Mouse (Mus musculus) myocyte (in vitro differentiated cells): ENCODE data around the gene Aldh3a2. TPM values are rescaled to one million over a fixed set of nuclear protein-coding genes. Genes with fewer than 3 reads are reported as not detected.

ENCODE experiments used
- H3K27me3 ChIP-seq: one replicate; pipeline ENCODE4 v1.6.1; 2011; ENCODE audit not compliant: control insufficient read depth, insufficient read depth, insufficient read length
- H3K36me3 ChIP-seq: one replicate; pipeline ENCODE4 v1.6.1; 2011; ENCODE audit not compliant: control insufficient read depth, insufficient read depth
- H3K4me2 ChIP-seq: one replicate; pipeline ENCODE4 v1.6.1; 2011; ENCODE audit warnings: low read depth, control low read depth
- H3K4me3 ChIP-seq: one replicate; pipeline ENCODE4 v1.5.1; 2011; ENCODE audit warnings: mild to moderate bottlenecking, control low read depth, moderate library complexity
- H3K79me2 ChIP-seq: one replicate; pipeline ENCODE4 v1.6.1; 2011; ENCODE audit not compliant: control insufficient read depth, insufficient read depth
- H3ac ChIP-seq: one replicate; pipeline ENCODE4 v1.6.1; 2011; ENCODE audit not compliant: control insufficient read depth, insufficient read length
- CEBPB ChIP-seq: IDR thresholded peaks from 2 replicates; pipeline ENCODE4 v1.6.1; 2011; ENCODE audit warnings: mild to moderate bottlenecking, moderate library complexity; ENCODE audit not compliant: poor library complexity, insufficient read depth, severe bottlenecking
- E2F4 ChIP-seq: IDR thresholded peaks from one replicate; pipeline ENCODE4 v1.6.1; 2011; ENCODE audit warnings: mild to moderate bottlenecking, control low read depth, moderate library complexity; ENCODE audit not compliant: insufficient read depth
- MAX ChIP-seq: IDR thresholded peaks from one replicate; pipeline ENCODE4 v1.6.1; 2011; ENCODE audit warnings: low read depth, mild to moderate bottlenecking, control low read depth
- MYOD1 ChIP-seq, 3 experiments: IDR thresholded peaks; one replicate each; pipeline ENCODE4 v1.6.1; 2011; ENCODE audit warnings: control low read depth in 2 of 3, low read depth in 2 of 3, mild to moderate bottlenecking in 2 of 3, moderate library complexity in 1 of 3; ENCODE audit not compliant: insufficient read length in 2 of 3, control insufficient read depth in 1 of 3
- MYOG ChIP-seq, 3 experiments: IDR thresholded peaks; one replicate each; pipeline ENCODE4 v1.6.1; 2011; ENCODE audit warnings: control low read depth in 2 of 3, low read depth in 2 of 3, mild to moderate bottlenecking in 2 of 3; ENCODE audit not compliant: insufficient read length in 2 of 3, control insufficient read depth in 1 of 3, insufficient read depth in 1 of 3
- POLR2A ChIP-seq: IDR thresholded peaks from one replicate; pipeline ENCODE4 v1.6.1; 2011; ENCODE audit warnings: low read depth, mild to moderate bottlenecking, control low read depth, moderate library complexity; ENCODE audit not compliant: insufficient read length
- POLR2AphosphoS2 ChIP-seq: IDR thresholded peaks from one replicate; pipeline ENCODE4 v1.6.1; 2011; ENCODE audit warnings: low read depth, control low read depth; ENCODE audit not compliant: insufficient read length
- REST ChIP-seq: IDR thresholded peaks from one replicate; pipeline ENCODE4 v1.6.1; 2011; ENCODE audit warnings: mild to moderate bottlenecking, control low read depth, moderate library complexity; ENCODE audit not compliant: insufficient read depth, insufficient read length
- SRF ChIP-seq: IDR thresholded peaks from one replicate; pipeline ENCODE4 v1.6.1; 2011; ENCODE audit warnings: low read depth; ENCODE audit not compliant: control insufficient read depth, insufficient read length
- TCF12 ChIP-seq: IDR thresholded peaks from one replicate; pipeline ENCODE4 v1.6.1; 2011; ENCODE audit warnings: mild to moderate bottlenecking, control low read depth; ENCODE audit not compliant: poor library complexity, insufficient read depth, severe bottlenecking
- TCF3 ChIP-seq: IDR thresholded peaks from one replicate; pipeline ENCODE4 v1.6.1; 2011; ENCODE audit warnings: low read depth, control low read depth; ENCODE audit not compliant: insufficient read length
- USF1 ChIP-seq: IDR thresholded peaks from one replicate; pipeline ENCODE4 v1.6.1; 2011; ENCODE audit warnings: low read depth, mild to moderate bottlenecking, control low read depth, moderate library complexity
- polyA plus RNA-seq: library from polyadenylated mRNA; unstranded; fragments of >200 nt; fragmentation: generic; extraction: Trizol; gene quantifications from one replicate; pipeline ENCODE4 v1.2.1, GENCODE M21; 2012; ENCODE audit warnings: missing spikeins

Gene Aldh3a2
- polyA plus RNA-seq, 1 experiment: 28.6 TPM

DNA sequence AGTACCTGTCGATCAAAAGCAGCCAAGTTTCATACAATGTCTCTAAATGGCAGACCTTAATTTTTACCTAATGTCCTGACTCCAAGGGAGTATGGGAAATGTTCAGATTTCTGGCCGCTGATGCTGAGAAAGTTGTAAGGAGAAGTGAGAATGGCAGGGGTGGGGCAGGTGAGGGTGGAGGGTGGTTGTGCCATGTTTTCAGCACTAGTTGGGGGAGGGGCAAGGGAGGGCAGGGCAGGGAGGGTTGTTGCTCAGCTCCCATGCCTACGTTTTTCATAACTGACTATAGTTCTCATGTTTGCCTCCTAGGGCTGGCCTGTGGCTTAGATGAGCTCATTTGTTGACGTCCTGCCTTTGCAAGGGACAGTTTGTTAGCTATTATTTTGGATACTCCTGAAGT is 41.8 kb downstream of the Aldh3a2 start:
- Histone ChIP-seq H3K4me2 (no peak overlapping the region), H3K4me3 (no peak overlapping the region), H3K36me3 (no peaks in the 10 kb centered on the region), H3ac (no peak overlapping the region), H3K79me2 (no peaks in the 10 kb centered on the region), H3K27me3 (no peaks in the 10 kb centered on the region)
- no peak for TF ChIP-seq MYOD1 (IDR thresholded peaks at IDR 0.05; ENCODE audit: control insufficient read depth in 1 of 3, insufficient read length in 2 of 3, low read depth in 2 of 3)
- no peak for TF ChIP-seq TCF3
- no peak for TF ChIP-seq POLR2A
- no peak for TF ChIP-seq CEBPB
- TF ChIP-seq USF1: no peak
- no peak for TF ChIP-seq E2F4
- TF ChIP-seq MAX: no peak
- no peak for TF ChIP-seq SRF
- TF ChIP-seq REST: no peak

- no peak overlapping the region for H3ac ChIP-seq
- no peaks in the 10 kb centered on the region for H3K79me2 ChIP-seq
- no peaks in the 10 kb centered on the region for H3K27me3 ChIP-seq
- TF ChIP-seq MYOD1 (IDR thresholded peaks at IDR 0.05; ENCODE audit: control insufficient read depth in 1 of 3, insufficient read length in 2 of 3, low read depth in 2 of 3): no peak
- TF ChIP-seq TCF12: no peak
- no peak for TF ChIP-seq SRF
- TF ChIP-seq POLR2AphosphoS2: no peak
- TF ChIP-seq POLR2A: no peak
- TF ChIP-seq REST: no peak
- no peak for TF ChIP-seq MAX
- no peak for TF ChIP-seq MYOG (IDR thresholded peaks at IDR 0.05; ENCODE audit: control insufficient read depth in 1 of 3, insufficient read depth in 1 of 3, insufficient read length in 2 of 3, low read depth in 2 of 3)
- TF ChIP-seq TCF3: no peak
- no peak for TF ChIP-seq E2F4
- TF ChIP-seq CEBPB: no peak
- TF ChIP-seq USF1: no peak
- H3K4me3 ChIP-seq: no peak overlapping the region
- no peak overlapping the region for H3K4me2 ChIP-seq
- H3K36me3 ChIP-seq: no peaks in the 10 kb centered on the region
These were observed 42.4 kb downstream of the Aldh3a2 start for GRCm38 (mm10) chr11:61224907-61225306.

GRCm38 (mm10) chr11:61224234-61224744 is 43.0 kb downstream of the Aldh3a2 start:
- no peak overlapping the region for H3K4me3 ChIP-seq
- no peak overlapping the region for H3ac ChIP-seq
- no peak overlapping the region for H3K4me2 ChIP-seq
- H3K36me3 ChIP-seq: no peaks in the 10 kb centered on the region
- no peaks in the 10 kb centered on the region for H3K79me2 ChIP-seq
- TF ChIP-seq TCF3 (no peak), POLR2AphosphoS2 (no peak), MYOD1 (IDR thresholded peaks at IDR 0.05; ENCODE audit: control insufficient read depth in 1 of 3, insufficient read length in 2 of 3, low read depth in 2 of 3) (no peak), REST (no peak), POLR2A (no peak), USF1 (no peak), MAX (no peak), E2F4 (no peak), CEBPB (no peak), MYOG (IDR thresholded peaks at IDR 0.05; ENCODE audit: control insufficient read depth in 1 of 3, insufficient read depth in 1 of 3, insufficient read length in 2 of 3, low read depth in 2 of 3) (no peak), TCF12 (no peak), SRF (no peak)
- no peaks in the 10 kb centered on the region for H3K27me3 ChIP-seq

GRCm38 (mm10) chr11:61222971-61223745 is 44.1 kb downstream of the Aldh3a2 start:
- no peak overlapping the region for H3ac ChIP-seq
- no peaks in the 10 kb centered on the region for H3K27me3 ChIP-seq
- H3K4me2 ChIP-seq: no peak overlapping the region
- no peak for TF ChIP-seq POLR2A
- TF ChIP-seq TCF12: no peak
- TF ChIP-seq TCF3: no peak
- TF ChIP-seq CEBPB: no peak
- no peak for TF ChIP-seq USF1
- no peak for TF ChIP-seq POLR2AphosphoS2
- TF ChIP-seq MYOG (IDR thresholded peaks at IDR 0.05; ENCODE audit: control insufficient read depth in 1 of 3, insufficient read depth in 1 of 3, insufficient read length in 2 of 3, low read depth in 2 of 3): no peak
- no peak for TF ChIP-seq REST
- no peak for TF ChIP-seq MAX
- TF ChIP-seq MYOD1 (IDR thresholded peaks at IDR 0.05; ENCODE audit: control insufficient read depth in 1 of 3, insufficient read length in 2 of 3, low read depth in 2 of 3): no peak
- TF ChIP-seq SRF: no peak
- no peak for TF ChIP-seq E2F4
- H3K79me2 ChIP-seq: no peaks in the 10 kb centered on the region
- H3K36me3 ChIP-seq: no peaks in the 10 kb centered on the region
- no peak overlapping the region for H3K4me3 ChIP-seq
